Mouse (Mus musculus) T-cell, adult 66 days (primary cell): ENCODE results near the gene Psmg1. TPM values are rescaled to one million over a fixed set of nuclear protein-coding genes. Genes with fewer than 3 reads are reported as not detected.

Experiments
- total RNA-seq, 2 experiments: library from RNA; stranded (reverse); gene quantifications; 3 replicates in 1 of 2; 4 replicates in 1 of 2; pipeline ENCODE4 v1.2.4; 2023

Psmg1 gene
- 10 to 100 TPM; 17.7 to 27.4 TPM for total RNA-seq

GRCm38 (mm10) chr16:95990462-95991121 lies at the start of gene Psmg1:
TSS of gene Psmg1 (minus strand) at chr16:95990960.

Other genes starting within 250 kb of the Psmg1 start
- 100 to 1,000 TPM; 150 to 170 TPM for gene Brwd1, start 91.6 kb upstream of the Psmg1 start, total RNA-seq
- 100 to 1,000 TPM; 139 to 151 TPM for gene Hmgn1, start 136.8 kb upstream of the Psmg1 start, total RNA-seq
- 10 to 100 TPM in 1 of 2 experiments, 1 to 10 TPM in 1; 9.1 to 11.2 TPM for gene Wrb, start 154.4 kb upstream of the Psmg1 start, total RNA-seq
- gene Lca5l, start 201.3 kb upstream of the Psmg1 start, total RNA-seq = not detected
- not detected for gene Sh3bgr, start 209.5 kb upstream of the Psmg1 start, total RNA-seq
- 1 to 10 TPM; 1.8 to 3.4 TPM for gene B3galt5, start 244.8 kb upstream of the Psmg1 start, total RNA-seq